Mouse (Mus musculus): ENCODE data around the gene Exosc5.

The Exosc5 gene

GRCm38 (mm10) chr7:25680514-25681258 lies 21.7 kb downstream of the Exosc5 start, which contains the start of gene B9d2:
Gene B9d2 (plus strand): TSS chr7:25680780.
- peak; percentile 97 for DNase-seq (ENCODE audit: low spot score)

GRCm38 (mm10) chr7:25681341-25682231 lies 22.6 kb downstream of the Exosc5 start:
- DNase-seq (ENCODE audit: low spot score), result no peak

GRCm38 (mm10) chr7:25683474-25684180 lies 24.7 kb downstream of the Exosc5 start:
- DNase-seq (ENCODE audit: low spot score), result peak; percentile 53

DNA sequence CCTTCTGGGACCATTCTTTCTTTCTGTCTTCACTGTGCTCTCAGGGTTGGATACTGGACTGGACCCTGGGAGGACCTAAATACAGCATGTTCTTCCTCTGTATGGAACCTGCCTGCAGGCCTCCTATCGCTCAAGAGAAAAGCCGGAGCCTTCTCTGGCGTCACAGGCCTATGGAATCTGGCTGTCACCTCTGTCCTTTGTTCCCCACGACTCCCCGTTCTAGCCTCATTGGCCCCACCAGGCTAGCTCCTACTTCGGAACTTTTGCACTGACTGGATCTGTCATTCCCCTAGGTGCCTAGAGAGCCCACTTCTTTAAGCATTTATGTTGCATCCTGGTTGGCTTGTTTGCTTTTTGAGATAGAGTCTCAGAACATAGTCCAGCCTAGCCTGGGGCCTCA lies 25.7 kb downstream of the Exosc5 start:
- DNase-seq (ENCODE audit: low spot score), result no peak

- DNase-seq (ENCODE audit: low spot score), result no peak
Observed at GRCm38 (mm10) chr7:25685926-25686470, 27.0 kb downstream of the Exosc5 start.

- DNase-seq (ENCODE audit: low spot score), result peak; percentile 83
Observed at GRCm38 (mm10) chr7:25686680-25687531, 27.9 kb downstream of the Exosc5 start, which contains the start of gene Tgfb1. Gene Tgfb1 (plus strand): TSS chr7:25687002.

DNA sequence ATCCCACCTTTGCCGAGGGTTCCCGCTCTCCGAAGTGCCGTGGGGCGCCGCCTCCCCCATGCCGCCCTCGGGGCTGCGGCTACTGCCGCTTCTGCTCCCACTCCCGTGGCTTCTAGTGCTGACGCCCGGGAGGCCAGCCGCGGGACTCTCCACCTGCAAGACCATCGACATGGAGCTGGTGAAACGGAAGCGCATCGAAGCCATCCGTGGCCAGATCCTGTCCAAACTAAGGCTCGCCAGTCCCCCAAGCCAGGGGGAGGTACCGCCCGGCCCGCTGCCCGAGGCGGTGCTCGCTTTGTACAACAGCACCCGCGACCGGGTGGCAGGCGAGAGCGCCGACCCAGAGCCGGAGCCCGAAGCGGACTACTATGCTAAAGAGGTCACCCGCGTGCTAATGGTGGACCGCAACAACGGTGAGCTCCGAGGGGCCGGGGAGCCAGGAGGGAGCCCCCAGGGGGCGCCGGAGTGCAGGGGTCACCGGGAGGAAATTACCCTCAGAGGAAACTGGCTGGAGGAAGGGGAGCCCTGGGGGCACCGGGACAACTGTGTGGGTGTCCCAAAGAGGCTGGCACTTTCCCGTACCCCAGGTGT lies 28.9 kb downstream of the Exosc5 start:
- DNase-seq (ENCODE audit: low spot score), result peak; percentile 53

GRCm38 (mm10) chr7:25688810-25689586 lies 30.0 kb downstream of the Exosc5 start:
- DNase-seq (ENCODE audit: low spot score), result peak; percentile 79

DNA sequence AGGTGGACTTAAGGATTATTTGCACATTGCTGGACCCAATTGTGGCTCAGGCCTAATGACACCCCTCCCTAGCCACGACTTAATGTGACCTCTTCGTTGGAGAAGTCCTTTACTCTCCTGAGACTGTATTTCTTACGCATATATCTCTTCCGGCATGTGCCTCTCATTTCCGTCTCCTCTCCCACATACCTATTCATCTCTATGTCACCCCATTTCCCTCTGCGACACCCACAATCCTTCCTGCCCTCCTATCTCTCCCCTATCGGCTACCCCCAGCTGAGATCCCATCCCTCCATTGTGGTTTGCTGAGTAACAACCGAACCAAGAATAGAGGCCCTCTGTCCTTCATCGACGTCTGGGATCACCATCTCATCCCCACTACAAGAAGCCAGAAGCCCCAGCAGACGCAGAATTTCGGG lies 30.6 kb downstream of the Exosc5 start:
- DNase-seq (ENCODE audit: low spot score), result no peak

DNA sequence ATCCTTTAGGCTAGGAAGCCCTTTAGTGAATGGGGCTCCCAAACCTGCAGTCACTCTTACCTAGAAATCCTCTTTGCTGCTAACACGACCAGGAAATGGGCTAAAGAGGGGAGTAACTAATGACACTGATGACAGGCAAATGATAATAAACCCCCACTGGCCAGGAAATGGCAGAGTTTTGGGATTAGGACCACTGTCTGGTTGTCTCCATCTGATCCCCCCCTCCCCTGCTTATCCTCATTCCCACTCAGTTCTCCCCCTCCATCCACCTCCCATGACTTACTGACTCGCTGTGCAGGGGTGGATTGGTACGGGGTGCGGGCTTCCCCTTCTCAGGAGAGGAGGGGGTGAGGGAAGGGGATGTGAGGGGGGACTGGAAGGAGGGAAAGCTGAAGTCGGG lies 31.1 kb downstream of the Exosc5 start:
- no peak for DNase-seq (ENCODE audit: low spot score)

DNA sequence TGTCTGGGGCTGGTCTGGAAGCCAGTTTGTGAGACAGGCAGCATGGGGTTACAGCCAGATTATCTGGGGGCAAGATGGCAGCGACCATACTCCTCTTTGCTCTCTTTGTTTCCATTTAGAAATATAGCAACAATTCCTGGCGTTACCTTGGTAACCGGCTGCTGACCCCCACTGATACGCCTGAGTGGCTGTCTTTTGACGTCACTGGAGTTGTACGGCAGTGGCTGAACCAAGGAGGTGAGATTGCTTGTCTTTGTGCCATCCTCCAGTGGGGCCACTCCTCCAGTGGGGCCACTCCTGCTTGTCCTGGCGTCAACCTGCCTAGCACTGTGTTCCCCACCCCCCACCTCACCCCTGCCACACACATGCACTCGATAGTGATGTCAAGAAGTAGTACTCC lies 35.1 kb downstream of the Exosc5 start:
- DNase-seq (ENCODE audit: low spot score), result no peak

DNA sequence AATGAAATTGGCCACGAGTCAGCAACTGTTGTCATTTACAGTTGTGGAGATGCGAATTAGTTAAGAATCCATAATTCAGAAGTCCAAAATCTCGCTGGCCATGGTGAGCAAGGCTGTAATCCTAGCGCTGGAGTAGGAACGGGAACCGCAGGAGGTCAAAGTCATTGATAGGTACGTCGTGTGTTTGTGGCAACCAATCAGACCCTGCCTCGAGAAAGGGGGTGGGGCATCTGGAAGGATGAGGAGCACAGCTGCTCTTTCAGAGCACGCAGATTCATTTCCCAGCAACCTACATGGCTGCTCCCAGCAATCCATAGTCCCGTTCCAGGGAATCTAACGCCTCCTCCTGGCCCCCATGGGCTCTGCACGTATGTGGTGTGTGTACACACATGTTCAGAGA lies 40.9 kb downstream of the Exosc5 start:
- DNase-seq (ENCODE audit: low spot score), result no peak

GRCm38 (mm10) chr7:25700732-25701131 lies 41.8 kb downstream of the Exosc5 start:
- DNase-seq (ENCODE audit: low spot score), result no peak

DNA sequence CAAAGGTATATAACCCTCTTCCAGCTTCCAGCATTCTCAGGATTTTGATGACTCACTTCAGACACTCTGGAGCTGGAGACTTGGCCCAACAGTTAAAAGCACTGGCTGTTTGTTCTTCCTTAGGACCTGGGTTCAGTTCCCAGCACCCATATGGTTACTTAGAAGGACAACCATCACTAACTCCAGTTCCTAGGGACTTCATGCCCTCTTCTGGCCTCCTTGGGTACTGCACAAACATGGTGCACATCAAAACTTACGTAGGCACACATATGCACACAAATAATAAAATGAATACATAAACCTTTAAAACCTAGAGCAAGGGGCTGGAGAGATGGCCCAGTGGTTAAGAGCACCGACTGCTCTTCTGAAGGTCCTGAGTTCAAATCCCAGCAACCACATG lies 43.4 kb downstream of the Exosc5 start:
- no peak for DNase-seq (ENCODE audit: low spot score)

- no peak for DNase-seq (ENCODE audit: low spot score)
Observed at GRCm38 (mm10) chr7:25703793-25704494, 45.0 kb downstream of the Exosc5 start.

- DNase-seq (ENCODE audit: low spot score), result no peak
Observed at GRCm38 (mm10) chr7:25704716-25705364, 45.9 kb downstream of the Exosc5 start.

DNA sequence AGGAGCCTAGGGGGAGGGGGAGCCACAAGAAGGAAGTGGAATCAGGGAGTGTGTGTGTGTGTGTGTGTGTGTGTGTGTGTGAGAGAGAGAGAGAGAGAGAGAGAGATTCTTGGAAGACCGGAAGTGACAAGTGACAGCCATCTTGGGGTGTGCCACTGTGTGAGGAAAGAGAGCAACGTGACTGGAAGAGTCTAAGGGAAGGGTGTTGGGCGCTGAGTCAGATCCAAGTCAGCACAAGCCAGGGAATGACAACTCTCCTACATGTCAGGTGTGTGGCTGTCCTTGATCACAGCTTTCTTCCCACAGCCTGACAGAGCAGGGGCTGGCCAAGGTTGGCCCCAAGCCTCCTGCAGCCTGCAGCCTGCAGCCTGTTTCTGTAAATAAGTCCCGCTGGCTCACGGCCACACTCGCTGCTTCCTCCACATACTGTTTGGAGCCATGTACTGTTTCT lies 46.9 kb downstream of the Exosc5 start:
- no peak for DNase-seq (ENCODE audit: low spot score)

DNA sequence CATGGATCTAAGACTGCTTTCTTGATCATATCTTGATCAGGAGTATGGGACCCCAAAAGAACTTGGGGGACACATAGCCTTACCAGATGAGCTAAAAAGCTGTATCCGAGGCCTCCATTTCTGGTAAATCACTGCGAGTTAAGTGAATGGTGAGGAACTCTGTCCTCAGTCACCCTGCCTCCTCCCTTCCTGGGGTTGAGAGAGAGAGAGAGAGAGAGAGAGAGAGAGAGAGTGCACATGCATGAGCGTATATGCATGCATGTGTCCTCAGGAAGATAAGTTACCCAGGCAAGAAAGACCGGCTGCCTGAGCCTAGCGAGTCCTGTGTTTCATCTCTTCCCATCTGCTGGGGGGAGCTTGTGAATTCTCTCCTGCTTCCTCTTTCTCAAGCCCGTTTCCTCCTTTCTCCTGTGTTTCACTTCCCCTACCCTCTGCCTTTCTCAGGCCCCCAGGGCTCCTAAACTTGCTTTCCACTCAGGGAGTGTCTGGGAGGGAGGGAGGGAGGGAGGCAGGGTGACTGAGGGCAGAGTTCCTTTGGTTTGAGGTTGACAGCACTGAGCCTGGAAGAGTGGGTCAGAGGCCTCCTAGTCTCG lies 47.7 kb downstream of the Exosc5 start:
- DNase-seq (ENCODE audit: low spot score), result no peak
